9 mouse cellular contexts compared by ENCODE assay signal in genomic region chr5:133884593-133884992, GRCm38 (mm10).
A peak's percentile ranks its signal among the peaks of the same experiment; 100 is the strongest.
DNase-seq lines count a peak whose midpoint lies in the region; ATAC-seq lines count a peak whose summit lies in the region.
"Had no signal": no experiment of that assay in that cellular context is flagged by ENCODE, and none has a peak within 500 bp of the region (broad histone marks: within the 10 kb centered on the region; RNA-seq: fewer than 3 reads in every experiment).

No protein-coding gene starts in this region.

- ATAC-seq in heart, embryonic 11.5 days (replicated peaks; ENCODE audit: insufficient number of reproducible peaks, low FRiP score, low TSS enrichment): no peak
- ATAC-seq: intestine, postnatal 0 days had no signal

- H3K4me1 ChIP-seq in heart, embryonic 11.5 days (ENCODE audit: control insufficient read depth, insufficient read depth, low read length): 0 out of 2 replicates have a peak, but pooled peaks cover 3% of the 10 kb centered on the region

- H3K27ac ChIP-seq in heart, embryonic 11.5 days (ENCODE audit: low read depth, low read length): 0 out of 2 replicates have a peak overlapping the region, but pooled peaks have one; percentile 46

- H3K4me2 ChIP-seq in heart, embryonic 11.5 days: no peak overlapping the region

- no peak overlapping the region for H3K9ac ChIP-seq in heart, embryonic 11.5 days (ENCODE audit: low read depth, low read length)

- H3K4me3 ChIP-seq in heart, embryonic 11.5 days (ENCODE audit: low read depth, low read length): no peak overlapping the region

- H3K27me3 ChIP-seq in heart, embryonic 11.5 days (ENCODE audit: control insufficient read depth, insufficient read depth, low read length): no peaks in the 10 kb centered on the region

- no peak for DNase-seq in heart, adult 11 months
- peak; percentile 38 for DNase-seq in retina, embryonic 14.5 days (ENCODE audit: low spot score)
- DNase-seq in retina, postnatal 1 day: no peak
- peak; percentile 3 for DNase-seq in hindlimb bud, embryonic 11.5 days (ENCODE audit: extremely low spot score, low read depth, low spot score)
- no peak for DNase-seq in thymus, postnatal 0 days (ENCODE audit: low spot score)
- no peak for DNase-seq in right cerebral cortex, postnatal 25 days
- DNase-seq in right cerebral cortex, postnatal 10 days (ENCODE audit: low spot score in 2 of 2): no peak

- H3K36me3 ChIP-seq in heart, embryonic 11.5 days (ENCODE audit: control insufficient read depth, insufficient read depth, low read length): no peaks in the 10 kb centered on the region

- WGBS in heart, embryonic 11.5 days (ENCODE audit: insufficient replicate concordance): 65% methylated on average over 2 of the region's 2 CpGs

- H3K9me3 ChIP-seq in heart, embryonic 11.5 days (replicated peaks; ENCODE audit: control insufficient read depth, low read length): no peaks in the 10 kb centered on the region

Comparison
In these comparisons a context has a peak if more than half of its experiments do, and no peak if none do; other contexts are left out.
1. DNase-seq: peak in retina, embryonic 14.5 days (single experiment) and hindlimb bud, embryonic 11.5 days (single experiment); none in heart, adult 11 months (single experiment), retina, postnatal 1 day (single experiment), thymus, postnatal 0 days (single experiment), right cerebral cortex, postnatal 25 days (single experiment) and right cerebral cortex, postnatal 10 days (0 of 2).